Mouse (Mus musculus): ENCODE results near the gene Gm11563.
"Not testable (repeated sequence)": the region's sequence is repeated elsewhere in the genome, so short reads cannot be mapped to it uniquely, and the experiment has no call there.

GRCm38 (mm10) chr11:99643635-99644139 is 15.1 kb downstream of the Gm11563 start, which contains the start of gene Krtap4-7:
- TF ChIP-seq CTCF (IDR thresholded peaks at IDR 0.05; ENCODE audit: borderline replicate concordance, insufficient read depth, low read length); POLR2A (IDR thresholded peaks at IDR 0.05; ENCODE audit: low read depth, low read length): not testable (repeated sequence)

Measured in embryonic fibroblast, embryonic 13.5 days (primary cell).